Mouse (Mus musculus) adipocyte (in vitro differentiated cells): ENCODE measurements around the gene Cabp7.
"Not testable (repeated sequence)": the region's sequence is repeated elsewhere in the genome, so short reads cannot be mapped to it uniquely, and the experiment has no call there.

Experiments
- DNase-seq: peaks from one replicate; pipeline ENCODE4 v3.0.0-alpha.2; 2016; ENCODE audit warnings: low spot score

The Cabp7 gene

DNA sequence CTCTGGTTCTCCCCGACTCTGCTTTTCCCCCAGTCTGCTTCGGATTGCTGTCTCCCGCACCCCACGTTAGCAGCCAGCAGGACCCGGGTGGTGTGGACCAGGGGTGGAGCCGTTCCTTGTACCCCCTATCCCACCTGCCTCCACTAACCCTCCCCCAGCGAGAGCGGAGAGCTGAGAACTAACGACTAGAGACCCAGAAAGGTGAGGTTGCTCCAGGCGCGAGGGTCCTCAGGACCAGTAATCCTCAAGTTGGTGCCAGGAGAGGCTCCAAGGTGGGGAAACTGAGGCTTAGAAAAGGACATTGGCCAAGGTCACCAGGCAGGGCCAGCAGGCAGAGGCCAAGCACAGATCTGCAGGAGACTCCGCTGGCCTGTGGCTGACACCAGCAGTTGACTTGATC, 707 bp upstream of the Cabp7 start:
- no peak for DNase-seq

DNA sequence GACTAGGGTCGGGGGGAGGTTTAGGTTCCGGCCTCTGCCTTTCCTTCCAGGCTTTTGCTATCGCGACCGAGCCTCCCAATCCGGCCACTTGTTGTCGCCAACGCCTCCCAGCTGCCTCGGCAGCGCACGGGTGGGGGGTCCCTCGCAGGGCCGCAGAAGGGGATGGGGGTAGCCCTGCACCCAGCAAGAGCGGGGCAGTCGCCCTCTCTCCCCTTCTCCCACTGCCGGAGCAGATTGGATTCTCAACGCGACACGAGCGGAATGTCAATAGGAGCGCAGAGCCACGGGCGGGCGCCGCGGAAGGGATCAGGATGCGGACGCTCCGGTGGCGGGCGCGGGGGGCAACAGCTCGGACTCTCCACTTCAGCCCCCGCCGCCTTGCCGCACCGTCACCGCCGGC, 609 bp downstream of the Cabp7 start:
- no peak for DNase-seq

DNA sequence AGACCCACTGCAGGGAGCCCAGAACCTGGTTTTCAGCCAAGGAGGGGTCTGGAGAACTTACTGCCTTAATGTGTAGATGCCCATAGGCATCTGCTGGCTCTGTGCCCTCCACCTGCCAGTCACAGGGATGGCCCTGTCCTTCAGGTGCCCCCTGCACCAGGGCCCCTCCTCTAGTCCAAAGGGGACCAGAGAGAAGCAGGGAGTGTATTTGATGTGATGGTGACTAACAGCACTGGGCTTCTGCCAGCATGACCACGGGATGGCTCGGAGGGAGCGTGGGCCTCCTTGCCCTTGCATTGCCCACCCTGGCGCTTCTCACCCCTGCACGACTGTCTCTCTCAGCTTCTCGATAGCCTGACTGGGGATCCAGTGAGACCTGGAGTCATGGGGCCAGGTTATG, 1.9 kb downstream of the Cabp7 start:
- DNase-seq: no peak

DNA sequence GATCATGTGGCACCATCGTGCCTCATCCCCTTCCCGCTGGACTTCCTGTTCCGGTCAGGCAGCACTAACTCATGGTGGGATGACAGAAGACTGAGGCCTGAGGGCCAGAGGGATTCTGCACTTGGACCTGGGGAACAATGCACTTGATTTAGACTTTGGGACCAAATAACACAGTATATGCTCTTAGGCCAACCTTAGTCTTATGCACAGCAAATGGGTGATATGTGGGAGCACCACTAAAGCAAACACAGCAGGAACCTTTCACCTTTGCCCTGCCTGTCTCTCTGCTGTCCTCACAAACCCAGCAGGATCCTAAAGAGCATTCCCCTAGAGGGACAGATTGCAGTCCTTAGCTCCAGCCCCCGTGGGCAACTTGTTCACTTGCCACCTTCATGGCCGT, 5.8 kb downstream of the Cabp7 start:
- no peak for DNase-seq

DNA sequence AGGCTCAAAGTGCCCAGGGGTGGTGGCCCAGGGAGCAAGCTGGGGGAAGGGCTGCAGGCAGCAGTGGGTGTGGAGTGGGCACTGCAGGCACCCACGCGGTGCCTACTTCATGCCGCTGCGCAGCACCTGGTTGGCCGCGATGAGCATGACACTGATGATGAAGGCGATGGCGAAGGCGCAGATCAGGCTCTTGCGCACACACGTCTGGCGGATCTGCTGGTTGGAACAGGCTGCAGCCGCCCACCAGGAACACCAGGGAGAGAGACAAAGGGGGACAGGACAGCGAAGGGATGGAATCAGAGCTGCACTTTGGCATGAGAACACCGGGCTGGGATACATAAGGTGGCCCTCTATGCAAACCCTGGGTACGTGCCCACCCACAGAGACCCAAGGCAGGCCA, 7.9 kb downstream of the Cabp7 start:
- no peak for DNase-seq

DNA sequence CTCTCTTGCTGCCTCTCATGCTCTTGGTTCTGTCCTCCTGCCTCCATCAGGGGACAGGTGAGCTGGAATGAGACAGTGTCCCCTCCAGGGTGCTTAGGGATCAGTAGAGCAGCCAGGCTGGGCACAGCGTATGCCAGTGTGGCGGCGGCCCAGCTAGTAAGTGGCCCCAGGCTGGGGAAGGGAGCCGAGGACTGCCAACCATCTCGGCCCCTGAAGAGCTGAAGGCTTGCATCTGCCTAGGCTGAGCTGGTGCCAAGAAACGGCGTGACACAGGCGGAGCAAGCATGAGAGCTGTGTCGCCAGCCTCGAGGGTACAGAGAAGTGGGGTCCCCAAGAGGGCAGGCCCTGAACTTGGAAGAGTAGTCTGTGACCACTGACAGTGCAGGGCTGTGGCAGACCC, 8.9 kb downstream of the Cabp7 start:
- no peak for DNase-seq

DNA sequence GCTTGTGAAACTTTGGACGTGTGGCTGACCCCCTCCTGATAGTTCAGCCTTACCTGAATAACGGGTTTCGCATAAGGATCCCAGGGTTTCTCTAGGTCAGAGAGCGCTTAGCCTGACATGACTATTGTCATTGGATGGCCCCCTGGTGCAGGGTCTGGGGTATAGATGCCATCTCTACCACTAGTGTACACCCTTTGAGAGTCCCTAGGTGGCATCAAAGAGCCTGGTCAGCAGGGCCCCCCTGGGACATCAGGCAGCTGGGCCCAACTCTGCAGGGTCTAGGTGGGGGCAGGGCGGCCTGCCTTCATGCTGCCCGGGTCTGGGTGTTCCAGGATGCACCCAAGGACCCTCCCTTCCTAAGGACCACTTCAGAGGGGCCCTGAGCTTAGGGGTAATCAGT, 10.2 kb downstream of the Cabp7 start:
- no peak for DNase-seq

DNA sequence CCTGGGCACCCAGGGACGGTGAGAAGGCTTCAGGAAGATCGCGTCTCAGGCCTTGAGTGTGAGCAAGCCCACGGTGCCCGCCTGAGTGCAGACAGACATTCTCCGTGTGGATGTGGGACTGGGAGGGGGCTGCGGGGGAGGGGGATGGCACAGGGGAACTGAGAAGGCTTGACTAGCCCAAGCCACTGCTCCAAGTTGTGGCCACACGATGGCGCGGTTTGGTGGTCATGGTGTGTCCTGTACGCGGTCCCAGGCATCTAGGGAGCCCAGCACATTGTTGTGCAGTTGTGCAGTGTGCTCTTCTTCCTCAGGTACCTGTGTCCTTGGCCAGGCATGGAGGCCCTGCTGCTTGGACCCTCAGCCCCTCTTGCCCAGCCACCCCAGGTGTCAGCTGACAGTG, 12.4 kb downstream of the Cabp7 start:
- no peak for DNase-seq

DNA sequence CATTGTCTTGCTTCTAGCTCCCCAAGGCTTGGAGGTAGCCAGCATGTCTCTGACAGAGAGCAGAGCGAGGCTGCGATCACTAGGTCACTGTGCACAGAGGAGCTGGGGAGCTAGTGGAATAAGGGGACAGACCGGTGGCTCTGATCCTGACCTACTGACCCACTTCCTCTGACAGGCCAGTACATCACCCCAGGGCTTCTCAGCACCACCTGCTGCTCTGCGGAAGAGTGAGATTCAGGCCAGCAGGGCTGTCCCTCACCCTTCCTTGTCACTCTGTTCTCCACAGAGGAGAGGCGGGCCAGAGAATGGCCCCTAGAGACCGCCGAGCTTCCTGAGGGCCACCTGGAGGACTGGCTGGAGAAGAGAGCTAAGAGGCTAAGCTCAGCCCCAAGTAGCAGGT, 14.8 kb downstream of the Cabp7 start:
- DNase-seq: no peak

DNA sequence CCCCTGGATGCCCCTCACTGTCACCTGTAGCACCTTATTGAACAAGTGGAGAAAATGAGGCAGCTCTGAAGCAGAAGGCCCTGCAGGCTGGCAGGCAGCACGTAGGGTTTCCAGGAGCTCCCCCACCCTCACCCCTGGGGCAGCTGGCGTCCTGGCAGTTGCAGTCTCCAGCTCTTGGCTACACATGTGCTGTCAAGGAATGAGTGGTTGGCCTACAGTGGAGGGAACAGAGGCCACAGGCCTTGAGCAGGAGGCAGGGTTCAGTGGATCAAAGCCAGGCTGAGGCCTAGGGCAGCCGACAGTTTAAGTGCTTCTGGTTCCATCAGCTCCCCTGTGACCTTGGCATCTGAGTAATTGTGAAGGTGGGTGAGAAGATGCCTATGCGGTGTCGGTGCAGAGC, 15.7 kb downstream of the Cabp7 start:
- no peak for DNase-seq

DNA sequence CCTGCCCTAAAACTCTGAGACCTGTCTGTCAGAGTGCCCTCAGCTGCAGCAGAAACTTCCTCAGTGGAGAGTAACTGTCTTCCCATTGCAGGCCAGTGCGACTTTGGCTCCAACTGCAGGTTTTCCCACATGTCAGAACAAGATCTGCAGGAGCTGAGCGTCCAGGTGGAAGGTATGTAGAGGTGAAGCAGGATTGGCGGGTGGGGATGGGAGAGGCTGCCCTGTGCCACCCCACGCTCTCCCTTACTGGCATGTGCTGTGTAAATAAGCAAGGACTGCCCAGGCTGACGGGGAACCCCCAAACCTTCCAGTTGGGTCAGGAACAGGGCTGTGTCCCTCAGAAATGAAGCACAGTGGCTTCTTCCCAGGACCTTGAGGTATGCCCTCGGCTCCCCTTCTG, 16.5 kb downstream of the Cabp7 start:
- no peak for DNase-seq

DNA sequence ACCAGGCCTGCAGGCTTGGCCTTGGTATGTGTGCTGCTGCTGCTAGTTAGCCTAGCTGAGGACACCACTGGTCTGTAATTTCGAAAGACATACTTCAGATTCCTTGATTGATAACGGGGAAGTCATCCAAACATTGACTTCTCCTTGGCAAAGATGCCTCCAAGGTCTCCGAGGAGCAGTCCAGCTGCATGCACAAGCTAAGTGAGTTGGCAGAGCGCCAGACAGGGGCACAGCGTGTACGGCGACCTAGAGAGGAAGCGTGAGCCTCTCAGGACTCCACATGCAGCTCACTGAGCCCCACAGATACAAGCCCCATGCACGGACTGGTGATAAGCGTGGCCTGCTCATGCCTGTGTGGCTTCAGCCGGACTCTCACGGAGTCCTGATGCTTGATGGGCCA, 17.0 kb downstream of the Cabp7 start:
- DNase-seq: peak; percentile 41

DNA sequence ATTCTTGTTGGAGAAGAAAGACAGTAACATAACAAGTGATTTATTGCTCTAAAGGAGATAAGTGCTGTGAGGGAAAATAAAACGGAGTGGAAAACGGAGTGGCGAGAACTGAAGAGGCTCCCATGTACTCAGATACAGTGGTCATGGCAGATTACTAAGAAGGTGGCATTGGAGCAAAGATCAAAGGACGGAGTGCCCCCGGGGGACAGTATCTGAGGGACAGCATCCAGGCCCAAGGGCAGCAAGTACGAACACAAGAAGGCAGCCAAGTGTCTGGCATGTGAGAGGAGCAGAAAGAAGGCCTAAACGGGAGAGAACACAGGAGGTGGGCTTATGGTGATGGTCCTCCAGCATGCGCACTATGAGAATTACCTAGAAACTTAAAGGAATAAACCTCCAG, 24.9 kb downstream of the Cabp7 start:
- no peak for DNase-seq

DNA sequence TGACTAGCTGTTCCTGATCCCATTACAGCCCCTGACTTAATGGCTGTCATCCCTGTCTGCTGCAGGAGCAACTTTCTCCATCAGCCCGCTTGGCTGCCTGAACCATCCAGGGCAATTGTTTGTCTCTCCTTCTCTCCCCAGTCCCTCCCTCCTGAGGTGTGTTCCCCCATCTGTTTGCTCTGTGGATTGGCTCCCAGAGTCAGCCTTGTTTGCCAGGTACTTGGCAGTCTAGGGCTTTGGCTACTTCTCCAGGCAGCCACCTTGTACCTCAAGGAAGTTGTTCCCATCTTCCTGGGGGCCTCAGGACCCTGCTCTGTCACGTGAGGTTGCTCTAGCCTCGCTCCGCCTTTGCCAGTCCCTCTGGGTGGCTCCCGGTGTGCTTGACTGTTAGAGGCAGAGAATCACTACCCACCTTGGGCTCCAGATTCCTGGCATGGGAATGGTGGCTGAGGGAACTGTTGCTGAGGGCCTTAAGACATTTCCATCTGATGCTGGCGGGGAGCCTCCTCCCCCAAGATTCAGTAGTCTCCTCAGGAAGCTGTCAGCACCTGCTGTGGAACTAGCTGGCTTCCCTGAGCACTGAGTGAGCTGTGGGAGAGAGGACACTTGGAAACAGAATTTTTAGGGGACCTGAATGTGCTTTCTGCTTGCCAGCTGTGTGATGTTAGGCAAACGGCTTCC, 25.5 kb downstream of the Cabp7 start:
- no peak for DNase-seq

DNA sequence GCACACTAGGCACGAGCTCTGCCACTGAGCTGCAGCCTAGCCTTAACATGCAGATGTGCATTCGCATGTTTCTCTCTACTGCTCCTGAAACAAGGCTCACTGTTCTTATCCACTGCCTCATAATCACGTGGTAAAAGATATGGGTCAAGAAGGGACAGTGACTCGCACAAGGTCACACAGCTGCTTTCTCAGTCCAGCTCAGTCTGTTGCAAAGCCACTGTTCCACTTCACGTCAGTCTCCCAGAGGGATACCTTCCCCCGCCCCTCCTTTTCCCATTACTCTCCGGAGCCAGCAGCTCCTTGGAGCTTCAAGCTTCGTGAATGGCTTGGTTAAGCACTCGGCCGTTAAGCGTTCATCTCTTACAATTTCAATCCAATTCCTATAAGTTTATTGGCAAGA, 26.2 kb downstream of the Cabp7 start:
- no peak for DNase-seq

DNA sequence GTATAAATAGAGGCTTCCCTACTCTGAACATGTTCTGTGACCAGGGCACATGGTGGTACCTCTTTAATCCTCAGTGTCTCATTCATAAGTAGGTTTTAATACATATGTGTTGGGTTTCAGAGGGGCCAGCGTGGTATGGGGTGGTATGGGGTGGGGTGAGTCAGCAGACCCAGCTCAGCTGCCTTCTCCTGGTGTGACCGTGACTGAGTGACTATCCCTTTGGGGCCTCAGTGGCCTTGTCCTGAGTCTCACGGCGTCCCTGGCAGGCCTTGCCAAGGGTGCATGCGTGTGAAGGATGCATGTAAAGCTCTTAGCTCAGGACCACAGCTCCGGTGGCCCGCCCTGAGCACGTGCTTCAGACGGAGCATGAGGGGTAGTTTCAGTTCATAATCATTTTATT, 26.6 kb downstream of the Cabp7 start:
- DNase-seq: no peak

DNA sequence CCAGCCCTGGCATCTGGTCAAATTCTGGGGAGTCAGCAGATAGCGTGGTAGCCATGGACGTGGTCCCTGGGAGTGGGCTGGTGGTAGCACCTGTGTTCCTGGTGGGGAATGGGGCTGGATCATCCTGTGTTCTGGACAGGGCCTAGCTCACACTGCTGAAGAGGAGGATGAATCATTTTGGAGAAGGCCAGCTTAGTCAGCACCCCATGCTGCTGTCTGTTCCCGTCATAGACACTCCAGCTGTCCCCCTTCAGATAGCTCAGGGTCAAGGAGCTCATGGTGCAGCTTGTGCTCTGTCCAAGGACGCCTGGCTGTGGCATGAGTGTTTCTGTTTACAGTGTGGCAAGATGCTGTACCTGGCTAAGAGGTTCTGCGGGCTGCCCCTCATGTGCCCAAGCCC, 28.0 kb downstream of the Cabp7 start:
- no peak for DNase-seq

DNA sequence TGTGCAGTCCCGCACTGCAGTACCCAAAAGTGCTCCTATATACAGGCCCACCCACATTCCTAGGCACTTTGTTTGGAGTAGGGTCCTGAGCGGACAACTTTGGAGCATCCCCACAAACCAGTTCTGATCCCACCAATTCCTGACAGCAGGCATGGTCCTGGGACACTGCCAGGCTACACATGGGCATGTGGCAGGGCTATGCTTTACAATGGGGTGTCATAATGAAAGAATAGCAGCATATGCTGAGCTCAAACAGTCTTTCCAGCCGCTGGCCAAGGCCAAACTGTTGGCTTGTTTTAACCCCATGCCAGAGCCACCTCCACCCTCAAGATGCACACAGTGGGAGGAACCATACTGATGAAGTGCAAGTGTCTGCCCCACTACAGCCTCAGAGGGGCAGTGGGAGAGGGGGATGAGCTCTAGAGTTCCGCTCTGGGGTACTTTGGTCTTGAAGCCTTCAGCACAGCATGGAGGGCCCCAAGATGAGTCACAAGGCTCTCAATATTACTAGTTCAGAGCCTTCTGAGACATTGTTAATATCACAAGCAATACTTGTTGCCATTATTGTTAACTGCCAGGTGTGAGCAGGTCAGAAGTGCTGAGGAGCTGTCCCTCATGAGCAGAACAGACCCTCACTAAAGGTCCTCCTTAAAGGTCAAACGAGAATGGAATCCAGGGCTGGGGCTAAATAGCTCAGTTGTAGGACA, 29.9 kb downstream of the Cabp7 start:
- no peak for DNase-seq

DNA sequence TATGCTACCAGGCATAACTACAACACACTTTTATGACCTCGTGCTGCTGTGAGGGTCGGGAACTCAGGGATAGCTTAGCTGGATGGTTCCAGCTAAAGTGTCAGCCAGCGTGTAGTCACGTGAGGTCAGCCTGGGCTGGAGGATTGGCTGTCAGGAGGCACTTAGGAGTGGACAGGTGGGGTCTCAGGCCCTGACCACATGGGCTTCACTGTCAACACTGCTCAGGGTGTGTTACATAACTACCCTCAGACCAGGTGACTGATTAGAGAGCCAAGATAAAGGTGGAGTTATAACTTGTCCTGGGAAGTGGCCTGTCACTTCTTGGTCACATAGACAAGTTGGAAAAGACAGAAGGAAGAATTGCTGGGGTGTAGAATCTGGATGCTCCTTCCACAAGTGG, 31.0 kb downstream of the Cabp7 start:
- DNase-seq: no peak

DNA sequence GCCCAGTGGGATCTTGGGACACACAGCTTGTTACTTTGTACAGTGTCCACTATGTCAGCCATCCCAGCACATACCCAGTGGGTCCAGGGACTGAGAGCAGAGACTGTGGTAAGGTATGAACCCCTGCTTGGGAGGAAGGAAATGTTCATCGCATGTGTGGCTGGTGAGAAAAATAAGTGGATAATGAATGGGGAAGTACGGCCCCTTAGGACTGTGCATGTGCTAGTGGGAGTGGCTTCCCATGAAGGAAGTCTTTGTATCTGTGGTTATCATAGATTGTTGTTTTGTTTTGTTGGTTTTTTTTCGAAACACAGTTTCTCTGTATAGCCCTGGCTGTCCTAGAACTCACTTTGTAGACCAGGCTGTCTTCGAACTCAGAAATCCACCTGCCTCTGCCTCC, 31.9 kb downstream of the Cabp7 start:
- DNase-seq: no peak

DNA sequence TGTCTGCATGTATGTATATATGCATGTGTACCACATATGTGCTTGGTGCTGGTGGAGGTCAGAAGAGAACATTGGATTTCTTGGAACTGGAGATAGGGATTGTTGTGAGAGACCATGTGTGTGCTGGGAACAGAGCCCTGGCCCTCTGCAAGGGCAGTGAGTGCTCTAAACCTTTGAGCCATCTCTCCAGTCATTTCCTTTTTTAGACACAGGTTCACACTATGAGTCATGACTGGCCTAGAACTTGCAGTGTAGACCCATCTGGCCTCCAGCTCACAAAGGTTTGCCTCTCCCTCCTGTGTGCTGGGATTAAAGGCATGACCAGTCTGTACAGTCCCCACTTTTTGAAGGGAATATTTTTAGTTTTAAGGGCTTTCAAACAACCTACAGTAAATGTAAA, 33.8 kb downstream of the Cabp7 start:
- DNase-seq: no peak

DNA sequence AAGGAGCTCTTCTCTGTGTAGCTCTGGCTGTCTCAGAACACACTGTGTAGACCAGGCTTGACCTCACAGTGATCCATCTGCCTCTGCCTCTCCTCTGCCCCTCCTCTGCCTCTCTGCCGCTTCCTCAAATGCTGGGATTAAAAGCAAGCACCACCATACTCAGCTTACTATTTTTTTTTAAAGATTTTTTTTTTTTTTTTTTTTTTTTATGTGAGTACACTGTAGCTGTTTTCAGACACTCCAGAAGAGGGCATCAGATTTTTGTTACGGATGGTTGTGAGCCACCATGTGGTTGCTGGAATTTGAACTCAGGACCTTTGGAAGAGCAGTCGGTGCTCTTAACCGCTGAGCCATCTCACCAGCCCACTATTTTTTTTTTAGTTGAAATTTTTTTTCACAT, 36.4 kb downstream of the Cabp7 start:
- not testable (repeated sequence) for DNase-seq

DNA sequence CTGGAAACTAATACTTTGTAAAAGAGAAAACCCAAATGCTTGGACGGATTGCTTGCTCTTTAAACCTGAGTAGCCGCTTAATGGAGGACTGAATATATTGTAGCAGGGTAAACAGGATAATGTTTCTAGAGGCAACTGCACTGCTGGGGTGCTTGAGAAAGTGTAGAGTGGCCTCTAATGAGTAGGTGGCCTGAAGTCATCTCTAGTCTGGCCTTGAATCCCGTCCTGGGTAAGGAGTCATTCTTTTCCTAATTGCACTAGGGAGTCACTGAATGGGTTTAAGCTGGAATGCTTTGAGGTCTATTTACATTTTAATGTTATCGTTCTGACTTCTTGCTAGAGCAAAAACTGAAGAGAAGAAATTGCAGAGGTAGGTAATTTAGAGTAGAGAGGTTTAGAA, 41.4 kb downstream of the Cabp7 start:
- DNase-seq: no peak
